Mouse (Mus musculus) kidney, adult 11 months (tissue): Measurements from ENCODE around the gene Ubqln4.
A peak's percentile ranks its signal among the peaks of the same experiment; 100 is the strongest.

Experiments
- DNase-seq: peaks from one replicate; pipeline ENCODE4 v3.0.0; 2022

Gene Ubqln4

DNA sequence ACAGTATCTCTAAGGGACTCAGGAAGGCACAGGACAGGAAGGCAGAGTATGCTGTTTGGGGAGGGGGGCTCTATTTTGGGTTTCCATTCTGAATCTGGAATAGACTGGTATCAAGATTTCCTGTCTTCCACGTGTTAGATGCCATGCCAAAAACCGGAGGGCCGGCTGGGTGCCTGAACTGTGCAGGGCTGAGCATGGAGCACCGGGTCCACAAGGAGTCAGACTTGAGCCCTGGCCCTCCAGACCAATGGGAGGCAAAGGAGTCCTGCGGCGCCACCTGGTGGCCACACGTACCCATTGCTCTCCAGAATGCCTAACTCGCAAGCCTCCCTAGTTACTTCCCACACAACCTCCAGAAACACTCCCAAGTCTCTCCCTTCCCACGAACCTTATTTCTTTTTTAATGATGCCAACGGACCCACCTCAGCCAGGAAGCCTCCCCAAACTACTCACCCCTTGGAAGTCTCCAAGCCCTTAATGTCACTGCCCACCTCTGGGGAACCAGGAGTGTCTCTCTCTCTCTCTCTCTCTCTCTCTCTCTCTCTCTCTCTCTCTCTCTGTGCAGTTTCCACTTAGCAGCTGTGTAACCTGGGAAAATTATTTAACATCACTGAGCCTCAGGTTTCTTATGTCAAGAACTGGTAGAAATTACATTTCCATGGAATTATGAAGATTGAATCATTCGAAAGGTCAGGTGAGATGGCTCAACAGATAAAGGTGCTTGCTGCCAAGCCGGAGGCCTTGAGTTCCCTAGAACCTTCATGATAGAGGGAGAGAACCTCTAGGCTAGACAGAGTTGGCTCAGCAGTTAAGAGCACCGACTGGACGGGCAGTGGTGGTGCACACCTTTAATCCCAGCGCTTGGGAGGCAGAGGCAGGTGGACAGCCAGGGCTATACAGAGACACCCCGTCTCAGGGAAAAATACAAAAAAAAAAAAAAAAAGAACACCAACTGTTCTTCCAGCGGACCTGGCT is 27.1 kb upstream of the Ubqln4 start:
- DNase-seq = peak; percentile 88

DNA sequence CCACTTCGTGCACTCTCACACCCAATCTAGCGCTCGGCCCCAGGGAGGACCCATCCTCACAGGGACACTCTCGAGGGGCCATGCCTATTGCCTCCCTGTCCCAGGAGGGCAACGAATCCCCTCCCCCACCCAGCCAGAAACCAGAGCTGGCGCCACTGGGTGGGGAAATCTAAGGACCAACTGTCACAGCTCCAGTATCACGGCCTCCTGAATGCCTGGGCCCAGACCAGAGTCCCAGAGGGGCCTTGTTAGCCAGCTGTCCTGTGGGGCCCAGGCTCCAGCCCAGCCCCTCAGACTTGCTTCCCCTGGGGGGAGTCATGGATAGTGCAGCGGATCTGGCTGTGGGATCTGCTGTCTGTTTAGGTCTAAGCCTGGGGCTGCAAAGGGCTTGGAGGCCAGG is 26.0 kb upstream of the Ubqln4 start:
- no peak for DNase-seq

DNA sequence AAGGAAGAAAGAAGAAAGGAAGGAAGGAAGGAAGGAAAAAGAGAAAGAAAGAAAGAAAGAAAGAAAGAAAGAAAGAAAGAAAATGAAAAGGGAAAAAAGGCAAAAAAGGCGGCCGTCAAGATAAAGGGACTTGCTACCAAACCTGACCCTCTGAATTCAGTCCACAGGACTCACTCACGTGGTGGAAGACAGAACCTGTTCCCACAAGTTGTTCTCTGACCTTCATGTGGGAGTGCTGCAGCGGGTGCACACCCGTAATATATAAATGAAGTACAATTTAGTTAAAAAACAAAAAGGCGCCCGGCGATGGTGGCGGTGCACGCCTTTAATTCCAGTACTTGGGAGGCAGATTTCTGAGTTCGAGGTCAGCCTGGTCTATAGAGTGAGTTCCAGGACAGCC is 24.9 kb upstream of the Ubqln4 start:
- DNase-seq = peak; percentile 42

DNA sequence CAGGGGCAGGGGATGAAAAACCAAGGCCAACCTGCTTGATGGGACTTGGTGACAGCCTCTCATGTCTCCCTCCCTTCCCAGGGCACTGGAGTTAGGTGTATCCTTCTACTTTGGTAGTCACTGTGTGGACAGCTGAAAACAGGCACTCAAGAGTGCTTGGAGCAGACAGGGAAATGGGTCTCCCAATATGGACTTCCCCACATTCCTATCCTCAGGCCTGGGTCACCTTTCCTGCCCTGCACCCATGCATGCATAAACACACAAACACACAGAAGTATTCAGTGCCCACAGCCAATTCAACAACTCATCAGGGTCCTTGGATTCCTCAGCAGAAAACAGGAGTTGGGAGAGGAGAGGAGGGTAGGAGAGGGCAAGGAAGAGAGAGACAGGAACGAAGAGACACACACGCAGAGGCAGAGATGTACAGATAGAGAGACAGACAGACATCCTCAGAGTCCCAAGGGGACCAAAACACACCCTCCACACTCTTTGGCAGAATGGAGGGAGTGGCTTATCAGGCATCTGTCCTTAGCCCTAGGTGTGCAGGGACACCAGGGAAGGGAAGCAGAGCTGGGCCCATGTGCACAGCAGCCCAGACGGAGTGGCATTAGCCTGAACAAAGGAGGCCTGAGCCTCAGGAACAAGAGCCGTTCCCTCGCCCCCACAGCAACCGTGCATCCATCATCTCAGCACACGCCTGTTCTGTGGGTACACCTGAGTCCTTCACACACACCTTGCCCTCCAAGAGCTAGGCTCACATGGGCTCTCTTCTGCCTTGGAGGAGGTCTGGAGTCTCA is 24.2 kb upstream of the Ubqln4 start:
- DNase-seq = peak; percentile 48

GRCm38 (mm10) chr3:88530082-88530864 is 23.3 kb upstream of the Ubqln4 start:
- no peak for DNase-seq

GRCm38 (mm10) chr3:88531348-88532298 is 21.9 kb upstream of the Ubqln4 start:
- DNase-seq = peak; percentile 84

GRCm38 (mm10) chr3:88532299-88532674 is 21.3 kb upstream of the Ubqln4 start, which contains the start of gene Mex3a:
Gene Mex3a (plus strand): TSS chr3:88532395.
- no peak for DNase-seq

- DNase-seq = no peak
Measured at GRCm38 (mm10) chr3:88532689-88533511, 20.7 kb upstream of the Ubqln4 start.

- no peak for DNase-seq
Measured at GRCm38 (mm10) chr3:88533706-88534105, 19.9 kb upstream of the Ubqln4 start.

DNA sequence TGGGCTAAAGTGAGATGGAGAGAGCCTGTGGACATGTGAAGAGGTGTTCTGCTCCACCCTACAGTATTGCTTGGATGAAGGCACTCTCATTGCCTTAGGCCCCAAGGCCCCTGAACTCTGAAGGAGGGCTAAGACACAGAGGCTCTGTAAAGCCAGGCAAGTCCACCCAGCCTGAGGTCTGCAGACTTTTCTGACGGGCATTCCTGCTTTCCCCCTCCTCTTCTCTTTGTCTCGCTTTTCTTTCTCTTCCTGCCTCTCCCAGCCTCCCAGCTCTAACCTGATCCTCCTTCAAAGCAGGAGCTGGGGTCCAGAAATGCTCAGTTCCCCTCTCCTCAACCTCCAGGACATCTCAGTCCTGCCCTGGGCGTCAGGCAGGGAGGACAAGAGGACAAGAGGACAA is 18.6 kb upstream of the Ubqln4 start:
- DNase-seq = no peak

GRCm38 (mm10) chr3:88535527-88535926 is 18.0 kb upstream of the Ubqln4 start:
- no peak for DNase-seq

DNA sequence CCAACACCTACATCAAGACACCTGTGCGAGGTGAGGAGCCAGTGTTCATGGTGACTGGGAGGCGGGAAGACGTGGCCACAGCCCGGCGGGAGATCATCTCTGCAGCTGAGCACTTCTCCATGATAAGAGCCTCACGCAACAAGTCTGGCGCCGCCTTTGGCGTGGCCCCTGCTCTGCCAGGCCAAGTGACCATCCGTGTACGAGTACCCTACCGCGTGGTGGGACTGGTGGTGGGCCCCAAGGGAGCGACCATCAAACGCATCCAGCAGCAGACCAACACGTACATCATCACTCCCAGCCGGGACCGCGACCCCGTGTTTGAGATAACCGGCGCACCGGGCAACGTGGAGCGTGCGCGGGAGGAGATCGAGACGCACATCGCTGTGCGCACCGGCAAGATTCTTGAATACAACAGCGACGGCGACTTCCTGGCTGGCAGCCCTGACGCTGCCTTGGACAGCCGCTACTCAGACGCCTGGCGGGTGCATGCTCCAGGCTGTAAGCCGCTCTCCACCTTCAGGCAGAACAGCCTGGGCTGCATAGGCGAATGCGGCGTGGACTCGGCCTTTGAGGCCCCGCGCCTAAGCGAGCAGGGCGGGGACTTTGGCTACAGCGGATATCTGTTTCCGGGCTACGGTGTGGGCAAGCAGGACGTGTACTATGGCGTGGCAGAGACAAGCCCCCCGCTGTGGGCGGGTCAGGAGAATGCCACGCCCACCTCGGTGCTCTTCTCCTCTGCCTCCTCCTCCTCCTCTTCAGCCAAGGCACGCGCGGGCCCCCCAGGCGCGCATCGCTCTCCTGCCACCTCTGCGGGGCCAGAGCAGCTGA is 17.2 kb upstream of the Ubqln4 start:
- DNase-seq = peak; percentile 85

DNA sequence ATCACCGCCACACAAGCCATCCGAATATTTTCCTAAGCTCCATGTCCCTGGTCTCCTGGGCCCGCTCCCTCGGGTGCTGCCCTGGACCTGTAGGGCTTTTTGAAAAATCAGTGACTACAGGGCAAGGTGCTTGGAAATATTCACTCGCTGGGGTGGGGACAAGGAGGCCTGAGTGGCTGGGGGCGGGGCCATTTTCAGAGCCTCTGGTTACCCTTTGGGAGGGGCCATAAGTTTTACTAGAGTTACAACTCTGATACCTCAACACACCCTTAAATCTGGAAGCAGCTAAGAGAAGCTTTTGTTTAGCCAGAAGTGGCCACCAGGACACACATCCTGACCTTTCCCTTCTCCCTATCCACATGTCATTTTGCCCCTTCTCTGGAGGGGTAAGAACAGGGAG is 16.4 kb upstream of the Ubqln4 start:
- no peak for DNase-seq

GRCm38 (mm10) chr3:88538271-88539145 is 15.1 kb upstream of the Ubqln4 start:
- no peak for DNase-seq

GRCm38 (mm10) chr3:88539397-88539796 is 14.2 kb upstream of the Ubqln4 start:
- DNase-seq = no peak

DNA sequence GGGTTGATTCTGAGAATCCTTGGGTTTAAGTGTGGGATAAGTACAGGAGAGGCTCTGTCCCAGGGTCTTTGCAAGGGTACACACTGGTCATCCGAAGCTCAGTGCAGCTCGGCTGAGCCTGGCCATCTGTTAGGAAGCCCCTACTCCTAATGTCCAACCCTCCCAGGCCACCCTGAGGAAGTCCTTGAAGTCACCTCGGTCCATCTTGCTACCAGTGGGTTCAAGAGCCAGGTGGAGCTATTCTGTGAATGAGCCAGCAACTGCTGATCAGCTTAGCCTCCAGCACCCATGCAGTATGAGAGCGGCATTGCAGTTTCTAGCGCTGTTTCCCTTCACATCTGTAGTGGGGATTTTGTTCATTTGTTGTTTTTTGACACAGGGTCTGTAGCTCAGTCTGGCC is 13.5 kb upstream of the Ubqln4 start:
- DNase-seq = no peak

DNA sequence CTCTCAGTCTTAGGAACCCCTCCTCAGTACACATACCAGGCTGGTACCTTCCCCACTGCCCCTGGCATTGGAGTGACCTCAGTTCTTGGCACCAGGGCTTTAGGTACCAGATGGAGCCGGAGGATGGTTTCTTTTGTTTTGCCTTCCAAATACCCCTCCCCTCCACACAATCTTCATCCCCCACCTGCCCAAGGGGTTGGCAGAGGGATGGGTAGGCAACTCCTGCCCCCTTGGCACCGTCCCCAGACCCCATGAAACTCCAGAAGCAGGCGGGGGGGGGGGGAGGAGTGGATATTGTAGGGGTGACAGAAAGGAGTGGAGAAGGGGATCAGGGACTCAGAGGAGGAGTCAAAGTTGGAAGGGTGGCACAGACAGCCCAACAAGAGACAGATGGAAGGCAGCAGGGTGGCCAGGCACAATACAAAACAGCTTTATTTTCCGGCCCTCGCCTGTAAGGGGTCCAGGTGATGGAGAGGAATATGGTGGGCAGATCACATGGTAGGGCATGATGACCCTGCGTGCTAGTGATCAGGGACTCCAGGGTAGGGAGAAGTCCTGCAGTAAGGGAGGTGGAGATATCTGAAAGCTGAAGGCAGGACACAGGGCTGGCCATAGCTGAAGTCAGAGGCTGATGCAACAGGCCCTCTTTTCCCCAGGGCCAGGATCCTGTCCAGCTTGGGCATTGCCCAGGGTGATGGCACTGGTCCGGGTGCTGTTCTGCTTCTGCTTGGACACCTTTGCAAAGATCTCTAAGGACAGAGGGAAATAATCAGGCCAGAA is 11.7 kb upstream of the Ubqln4 start:
- DNase-seq = no peak

- no peak for DNase-seq
Measured at GRCm38 (mm10) chr3:88542486-88542885, 11.1 kb upstream of the Ubqln4 start.
